Mouse (Mus musculus): ENCODE results near the gene Slc35d3. TPM values are rescaled to one million over a fixed set of nuclear protein-coding genes. Genes with fewer than 3 reads are reported as not detected.

Gene Slc35d3
- polyA plus RNA-seq, 1 experiment: 7.5 TPM

GRCm38 (mm10) chr10:19835887-19836710, 15.2 kb downstream of the Slc35d3 start:
- no peak for DNase-seq (ENCODE audit: extremely low spot score in 1 of 2, low spot score in 1 of 2)

GRCm38 (mm10) chr10:19834222-19834621, 17.0 kb downstream of the Slc35d3 start:
- no peak for DNase-seq (ENCODE audit: extremely low spot score in 1 of 2, low spot score in 1 of 2)

DNA sequence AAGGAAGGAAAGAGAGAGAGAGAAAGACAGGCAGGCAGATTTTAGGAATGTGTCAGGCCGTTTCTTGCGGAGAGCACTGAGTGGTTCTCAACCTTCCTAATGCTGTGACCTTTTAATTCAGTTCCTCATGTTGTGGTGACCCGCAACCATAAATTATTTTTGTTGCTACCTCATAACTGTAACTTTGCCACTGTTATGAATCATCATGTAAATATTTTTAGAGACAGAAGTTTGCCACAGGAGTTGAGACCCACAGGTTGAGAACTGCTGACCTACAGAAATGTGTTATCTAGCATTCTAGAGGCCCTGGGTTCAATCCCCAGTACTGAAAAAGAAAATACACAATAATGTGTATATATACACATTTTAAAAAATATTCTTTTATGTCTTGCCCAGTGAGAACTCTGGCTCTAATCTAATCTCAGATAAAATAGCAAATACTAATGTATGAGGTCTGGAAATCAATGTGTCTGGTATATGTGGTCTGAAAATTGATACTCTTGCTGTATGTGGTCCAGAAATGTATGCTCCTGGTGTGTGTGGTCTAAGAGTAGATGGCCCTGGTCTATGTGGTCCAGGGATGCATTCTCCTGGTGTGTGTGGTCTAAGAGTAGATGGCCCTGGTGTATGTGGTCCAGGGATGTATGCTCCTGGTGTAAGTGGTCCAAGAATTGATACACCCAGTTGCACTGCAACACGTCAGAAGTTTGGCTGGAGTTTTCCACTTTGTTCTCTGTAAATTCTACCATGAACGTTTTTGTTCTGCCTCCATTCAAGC, 20.0 kb downstream of the Slc35d3 start:
- DNase-seq (ENCODE audit: extremely low spot score in 1 of 2, low spot score in 1 of 2): no peak

GRCm38 (mm10) chr10:19820986-19821385, 30.3 kb downstream of the Slc35d3 start:
- no peak for DNase-seq (ENCODE audit: extremely low spot score in 1 of 2, low spot score in 1 of 2)

- DNase-seq (ENCODE audit: extremely low spot score in 1 of 2, low spot score in 1 of 2): no peak
These were observed 32.4 kb downstream of the Slc35d3 start for GRCm38 (mm10) chr10:19818723-19819355.

- DNase-seq (ENCODE audit: extremely low spot score in 1 of 2, low spot score in 1 of 2): no peak
These were observed 35.9 kb downstream of the Slc35d3 start for GRCm38 (mm10) chr10:19815371-19815770.

DNA sequence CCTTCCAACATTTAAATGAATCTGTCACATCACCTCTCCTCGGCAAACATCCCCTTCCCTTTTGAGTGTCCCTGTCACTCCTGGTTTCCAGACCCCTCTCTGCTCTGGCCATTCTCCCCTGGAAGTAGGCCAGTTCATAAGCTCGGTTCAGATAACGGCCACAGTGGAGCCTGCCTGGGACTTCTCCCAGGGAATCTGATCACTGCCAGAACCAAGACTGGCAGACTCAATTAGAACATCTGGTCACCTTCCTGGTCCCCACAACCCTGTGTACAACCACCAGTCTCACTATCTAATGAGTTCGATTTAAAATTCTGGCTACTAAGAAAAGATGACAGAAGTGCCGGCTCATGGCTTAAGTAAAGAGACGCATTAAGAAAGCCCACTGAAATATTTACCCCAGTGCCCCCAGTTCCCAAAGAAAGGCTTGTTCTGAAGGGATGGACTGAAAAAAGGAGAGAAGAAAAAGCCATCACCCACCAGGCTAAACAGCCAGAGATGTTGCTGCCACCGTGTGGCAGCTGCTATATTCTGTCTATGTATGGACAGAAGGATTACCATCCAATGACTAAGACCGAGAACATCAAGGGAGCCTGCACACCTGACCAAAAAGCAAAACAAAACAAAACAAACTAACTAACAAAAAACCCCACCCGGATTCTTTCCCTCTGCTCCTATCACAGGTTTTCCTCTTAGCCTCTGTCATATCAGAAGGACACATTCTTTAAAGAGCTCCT, 39.7 kb downstream of the Slc35d3 start:
- peak; percentile 8 to 56 for DNase-seq (ENCODE audit: extremely low spot score in 1 of 2, low spot score in 1 of 2)

DNA sequence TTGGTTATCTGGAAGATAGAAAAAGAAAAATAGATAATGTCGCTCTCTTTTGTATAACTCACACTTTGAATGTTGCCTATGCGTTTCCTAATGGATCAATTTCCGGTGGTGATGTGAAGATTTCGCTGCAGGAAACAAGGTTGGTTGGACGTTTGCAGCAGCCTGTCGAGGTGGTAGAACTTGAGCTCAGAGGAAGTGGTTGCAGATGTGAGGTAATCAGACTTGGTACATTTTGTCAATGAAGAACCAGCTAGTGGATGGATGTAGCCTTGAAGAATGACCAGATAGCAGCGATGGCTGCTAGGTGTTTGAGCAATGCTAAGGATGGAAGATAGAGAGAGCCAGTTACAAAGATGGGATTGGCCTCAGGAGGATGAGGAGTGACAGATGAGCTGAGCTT, 46.5 kb downstream of the Slc35d3 start:
- DNase-seq (ENCODE audit: extremely low spot score in 1 of 2, low spot score in 1 of 2): no peak

DNA sequence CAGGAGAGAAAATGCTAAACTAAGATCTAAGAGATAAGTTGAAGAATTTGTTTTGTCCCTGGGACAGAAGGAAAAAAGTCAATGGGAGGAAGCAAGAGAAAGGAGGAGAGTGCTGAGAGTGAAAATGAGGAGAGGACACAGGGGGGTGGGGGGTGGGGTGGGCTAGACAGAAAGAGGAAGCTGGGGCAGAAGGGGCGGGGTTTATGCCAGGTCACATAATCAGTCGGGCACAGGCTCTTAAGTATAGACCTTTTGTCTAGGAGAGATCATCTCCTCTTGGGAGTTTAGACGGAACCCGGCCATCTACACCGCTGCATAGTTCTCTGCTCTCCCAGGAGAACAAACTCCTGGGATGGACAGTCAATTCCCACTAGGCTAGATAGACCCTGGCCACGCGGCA, 48.3 kb downstream of the Slc35d3 start:
- DNase-seq (ENCODE audit: extremely low spot score in 1 of 2, low spot score in 1 of 2): no peak

Other genes starting within 250 kb of the Slc35d3 start
- not detected in 2 replicates for gene Il22ra2, start 229.5 kb downstream of the Slc35d3 start, polyA plus RNA-seq (2012; rRNA removed)
- 2.1 and 2.3 TPM in 2 replicates for gene Il20ra, start 138.9 kb downstream of the Slc35d3 start, polyA plus RNA-seq (2012; rRNA removed)
- 31.8 and 36.1 TPM in 2 replicates for gene Pex7, start 56.2 kb upstream of the Slc35d3 start, polyA plus RNA-seq (2012; rRNA removed)
- gene Map3k5, start 83.0 kb upstream of the Slc35d3 start, polyA plus RNA-seq (2012; rRNA removed): 10.5 and 10.9 TPM in 2 replicates